Mouse (Mus musculus) thymus, adult 2 months (tissue): Measurements from ENCODE around the gene Gm20388.

Experiments used
- CTCF ChIP-seq: fragments of 200-500 bp; IDR thresholded peaks from 2 replicates; pipeline ENCODE4 v1.5.1; 2012; ENCODE audit warnings: mild to moderate bottlenecking, control low read depth, low read length, moderate library complexity, borderline replicate concordance; ENCODE audit not compliant: control insufficient read depth, poor library complexity, insufficient read depth; ENCODE audit errors: extremely low read depth
- POLR2A ChIP-seq: fragments of 200-500 bp; IDR thresholded peaks from 2 replicates; pipeline ENCODE4 v1.6.1; 2012; ENCODE audit warnings: mild to moderate bottlenecking, low read length, control low read depth, moderate library complexity; ENCODE audit not compliant: control insufficient read depth, poor library complexity, insufficient read depth; ENCODE audit errors: extremely low read depth

DNA sequence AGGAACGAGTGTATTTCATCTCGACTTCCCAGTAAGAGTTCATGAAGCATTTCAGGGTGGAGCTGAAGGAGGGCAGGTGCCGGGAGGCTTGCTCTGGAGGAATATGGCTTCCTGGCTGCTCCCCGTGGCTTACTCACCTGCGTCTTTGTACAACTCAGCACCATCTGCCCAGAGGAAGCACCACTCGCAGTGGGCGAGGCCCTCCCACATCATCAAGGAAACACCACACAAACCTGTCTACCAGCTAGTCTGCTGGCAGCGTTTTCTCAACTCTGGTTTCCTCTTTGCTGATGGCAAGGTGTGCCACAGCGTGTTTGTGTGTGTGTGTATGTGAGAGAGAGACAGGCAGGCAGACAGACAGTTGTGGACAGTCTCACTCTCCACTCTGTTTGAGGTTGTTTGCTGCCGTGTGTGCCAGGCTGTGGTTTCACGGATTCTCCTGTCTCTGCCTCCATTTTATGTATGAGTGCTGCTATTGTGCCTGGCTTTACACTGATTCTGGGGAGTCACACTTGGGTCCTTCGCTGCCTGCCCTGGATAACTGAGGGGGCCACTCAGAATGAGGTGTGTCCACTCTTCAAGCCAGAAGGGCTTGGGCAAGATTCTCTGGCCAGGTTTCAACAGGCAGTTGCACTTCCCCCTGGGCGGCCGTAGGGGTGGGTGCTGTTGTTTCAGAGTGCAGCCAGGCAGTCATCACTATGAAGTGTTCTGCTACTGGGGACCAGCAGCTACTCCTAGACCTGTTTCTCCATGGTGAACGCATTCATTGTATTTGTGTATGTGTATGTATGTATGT lies 3580.8 kb downstream of the Gm20388 start:
- TF ChIP-seq POLR2A (no peak), CTCF (no peak)
